Mouse (Mus musculus): ENCODE data around the gene Antxr1. TPM values are rescaled to one million over a fixed set of nuclear protein-coding genes. Genes with fewer than 3 reads are reported as not detected.

Antxr1 gene
- polyA plus RNA-seq, 1 experiment: not detected

- 67% methylated on average over 5 of the region's 5 CpGs for WGBS
- H3K4me3 ChIP-seq (ENCODE audit: insufficient read depth, low read depth, low read length): no peak overlapping the region
- peaks cover 18% of the 10 kb centered on the region for H3K4me1 ChIP-seq (ENCODE audit: control insufficient read depth, insufficient read depth, low read length)
- TF ChIP-seq CTCF (IDR thresholded peaks at IDR 0.05; ENCODE audit: insufficient read depth, low read depth, low read length): no peak
- TF ChIP-seq POLR2A (IDR thresholded peaks at IDR 0.05; ENCODE audit: insufficient read depth, low read depth, low read length): no peak
- no peak overlapping the region for H3K27ac ChIP-seq (ENCODE audit: insufficient read depth, low read depth, low read length)
Measured at GRCm38 (mm10) chr6:87278151-87278550, 57.5 kb downstream of the Antxr1 start.

GRCm38 (mm10) chr6:87277527-87277926, 58.1 kb downstream of the Antxr1 start:
- 11% methylated on average over 3 of the region's 3 CpGs for WGBS
- TF ChIP-seq CTCF (IDR thresholded peaks at IDR 0.05; ENCODE audit: insufficient read depth, low read depth, low read length): no peak
- peaks cover 18% of the 10 kb centered on the region for H3K4me1 ChIP-seq (ENCODE audit: control insufficient read depth, insufficient read depth, low read length)
- H3K4me3 ChIP-seq (ENCODE audit: insufficient read depth, low read depth, low read length): no peak overlapping the region
- H3K27ac ChIP-seq (ENCODE audit: insufficient read depth, low read depth, low read length): 0 out of 2 replicates have a peak overlapping the region, but pooled peaks have one; percentile 34

GRCm38 (mm10) chr6:87276941-87277340, 58.7 kb downstream of the Antxr1 start:
- Histone ChIP-seq H3K4me1 (ENCODE audit: control insufficient read depth, insufficient read depth, low read length) (peaks cover 18% of the 10 kb centered on the region), H3K27ac (ENCODE audit: insufficient read depth, low read depth, low read length) (no peak overlapping the region), H3K4me3 (ENCODE audit: insufficient read depth, low read depth, low read length) (no peak overlapping the region)
- no peak for TF ChIP-seq CTCF (IDR thresholded peaks at IDR 0.05; ENCODE audit: insufficient read depth, low read depth, low read length)
- TF ChIP-seq POLR2A (IDR thresholded peaks at IDR 0.05; ENCODE audit: insufficient read depth, low read depth, low read length): no peak
- 77% methylated on average over 7 of the region's 7 CpGs for WGBS

GRCm38 (mm10) chr6:87274779-87275178, 60.8 kb downstream of the Antxr1 start:
- TF ChIP-seq CTCF (IDR thresholded peaks at IDR 0.05; ENCODE audit: insufficient read depth, low read depth, low read length): no peak
- TF ChIP-seq POLR2A (IDR thresholded peaks at IDR 0.05; ENCODE audit: insufficient read depth, low read depth, low read length): no peak
- WGBS: 97% methylated on average over 5 of the region's 5 CpGs
- Histone ChIP-seq H3K27ac (ENCODE audit: insufficient read depth, low read depth, low read length) (no peak overlapping the region), H3K4me1 (ENCODE audit: control insufficient read depth, insufficient read depth, low read length) (peaks cover 15% of the 10 kb centered on the region), H3K4me3 (ENCODE audit: insufficient read depth, low read depth, low read length) (no peak overlapping the region)

- no peak for TF ChIP-seq CTCF (IDR thresholded peaks at IDR 0.05; ENCODE audit: insufficient read depth, low read depth, low read length)
- TF ChIP-seq POLR2A (IDR thresholded peaks at IDR 0.05; ENCODE audit: insufficient read depth, low read depth, low read length): no peak
- Histone ChIP-seq H3K4me1 (ENCODE audit: control insufficient read depth, insufficient read depth, low read length) (peaks cover 15% of the 10 kb centered on the region), H3K27ac (ENCODE audit: insufficient read depth, low read depth, low read length) (no peak overlapping the region), H3K4me3 (ENCODE audit: insufficient read depth, low read depth, low read length) (no peak overlapping the region)
- 86% methylated on average over 3 of the region's 3 CpGs for WGBS
Measured at GRCm38 (mm10) chr6:87273791-87274190, 61.8 kb downstream of the Antxr1 start.

- Histone ChIP-seq H3K27ac (ENCODE audit: insufficient read depth, low read depth, low read length) (no peak overlapping the region), H3K4me3 (ENCODE audit: insufficient read depth, low read depth, low read length) (no peak overlapping the region), H3K4me1 (ENCODE audit: control insufficient read depth, insufficient read depth, low read length) (peaks cover 15% of the 10 kb centered on the region)
- WGBS: 93% methylated on average over 4 of the region's 4 CpGs
- TF ChIP-seq CTCF (IDR thresholded peaks at IDR 0.05; ENCODE audit: insufficient read depth, low read depth, low read length) (no peak), POLR2A (IDR thresholded peaks at IDR 0.05; ENCODE audit: insufficient read depth, low read depth, low read length) (no peak)
Measured at GRCm38 (mm10) chr6:87273141-87273540, 62.5 kb downstream of the Antxr1 start.

- WGBS: 99% methylated on average over 2 of the region's 2 CpGs
- TF ChIP-seq CTCF (IDR thresholded peaks at IDR 0.05; ENCODE audit: insufficient read depth, low read depth, low read length): no peak
- no peak for TF ChIP-seq POLR2A (IDR thresholded peaks at IDR 0.05; ENCODE audit: insufficient read depth, low read depth, low read length)
- peaks cover 8% of the 10 kb centered on the region for H3K4me1 ChIP-seq (ENCODE audit: control insufficient read depth, insufficient read depth, low read length)
- H3K4me3 ChIP-seq (ENCODE audit: insufficient read depth, low read depth, low read length): no peak overlapping the region
- no peak overlapping the region for H3K27ac ChIP-seq (ENCODE audit: insufficient read depth, low read depth, low read length)
Measured at GRCm38 (mm10) chr6:87272202-87272601, 63.4 kb downstream of the Antxr1 start.

- Histone ChIP-seq H3K4me1 (ENCODE audit: control insufficient read depth, insufficient read depth, low read length) (no peaks in the 10 kb centered on the region), H3K4me3 (ENCODE audit: insufficient read depth, low read depth, low read length) (no peak overlapping the region), H3K27ac (ENCODE audit: insufficient read depth, low read depth, low read length) (no peak overlapping the region)
- no peak for TF ChIP-seq CTCF (IDR thresholded peaks at IDR 0.05; ENCODE audit: insufficient read depth, low read depth, low read length)
- TF ChIP-seq POLR2A (IDR thresholded peaks at IDR 0.05; ENCODE audit: insufficient read depth, low read depth, low read length): no peak
- 22% methylated on average over 7 of the region's 7 CpGs for WGBS
Measured at GRCm38 (mm10) chr6:87270452-87270851, 65.2 kb downstream of the Antxr1 start.

- Histone ChIP-seq H3K4me1 (ENCODE audit: control insufficient read depth, insufficient read depth, low read length) (no peaks in the 10 kb centered on the region), H3K4me3 (ENCODE audit: insufficient read depth, low read depth, low read length) (no peak overlapping the region), H3K27ac (ENCODE audit: insufficient read depth, low read depth, low read length) (no peak overlapping the region)
- TF ChIP-seq CTCF (IDR thresholded peaks at IDR 0.05; ENCODE audit: insufficient read depth, low read depth, low read length) (no peak), POLR2A (IDR thresholded peaks at IDR 0.05; ENCODE audit: insufficient read depth, low read depth, low read length) (no peak)
- WGBS: 77% methylated on average over 7 of the region's 7 CpGs
Measured at GRCm38 (mm10) chr6:87269950-87270349, 65.7 kb downstream of the Antxr1 start.

GRCm38 (mm10) chr6:87262666-87263065, 73.0 kb downstream of the Antxr1 start:
- Histone ChIP-seq H3K4me3 (ENCODE audit: insufficient read depth, low read depth, low read length) (no peak overlapping the region), H3K27ac (ENCODE audit: insufficient read depth, low read depth, low read length) (no peak overlapping the region), H3K4me1 (ENCODE audit: control insufficient read depth, insufficient read depth, low read length) (peaks cover 3% of the 10 kb centered on the region; the same call in 1 of the 2 replicates)
- TF ChIP-seq CTCF (IDR thresholded peaks at IDR 0.05; ENCODE audit: insufficient read depth, low read depth, low read length) (no peak), POLR2A (IDR thresholded peaks at IDR 0.05; ENCODE audit: insufficient read depth, low read depth, low read length) (no peak)
- WGBS: 66% methylated on average over 2 of the region's 2 CpGs

Data from olfactory bulb, adult 2 months (tissue).